Mouse (Mus musculus): ENCODE results near the gene Dgki.

The Dgki gene

DNA sequence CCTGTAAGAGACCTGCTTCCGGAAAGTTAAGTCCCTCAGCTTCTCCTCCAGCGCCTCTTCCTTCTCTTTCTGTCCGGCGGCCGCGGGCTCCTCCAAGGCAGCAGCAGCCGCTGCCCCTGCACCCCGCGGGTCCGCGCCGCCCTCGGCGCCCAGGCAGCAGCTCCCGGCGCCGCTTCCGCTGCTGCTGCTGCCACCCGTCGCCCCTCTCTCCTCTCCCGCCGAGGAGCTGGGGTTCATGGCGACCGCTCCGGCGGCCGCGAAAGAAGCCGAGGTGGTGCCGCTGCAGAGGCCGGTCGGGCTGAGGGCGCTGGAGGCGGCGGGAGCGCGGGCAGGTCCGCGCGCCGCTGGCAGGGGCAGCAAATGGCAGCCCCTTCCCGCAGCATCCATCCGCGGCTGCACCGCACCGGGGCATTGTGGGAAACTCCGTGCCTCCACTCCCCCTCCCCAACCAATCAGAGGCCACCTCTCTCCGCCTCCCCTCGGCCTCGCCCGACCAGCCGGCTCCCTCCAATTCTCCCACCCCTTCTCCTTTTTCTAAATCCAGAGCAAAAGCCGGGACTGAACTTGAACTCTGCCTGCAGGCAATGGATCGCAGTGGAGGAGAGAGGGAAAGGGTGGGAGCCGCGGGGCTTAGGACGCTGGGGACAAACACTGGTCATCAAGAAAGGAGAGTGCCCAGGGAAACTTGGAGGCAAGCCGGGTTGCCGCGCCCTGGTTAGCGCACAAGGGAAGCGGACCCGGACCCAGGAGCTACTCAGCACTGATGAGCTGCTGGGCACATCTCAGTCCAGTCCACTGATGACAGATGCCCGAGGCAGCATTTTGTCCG is at the start of gene Dgki:
Gene Dgki, minus strand, starts transcription at position 623 of the 829 bp plus-strand sequence.
- DNase-seq (ENCODE audit: extremely low spot score, low spot score), result peak; percentile 76

DNA sequence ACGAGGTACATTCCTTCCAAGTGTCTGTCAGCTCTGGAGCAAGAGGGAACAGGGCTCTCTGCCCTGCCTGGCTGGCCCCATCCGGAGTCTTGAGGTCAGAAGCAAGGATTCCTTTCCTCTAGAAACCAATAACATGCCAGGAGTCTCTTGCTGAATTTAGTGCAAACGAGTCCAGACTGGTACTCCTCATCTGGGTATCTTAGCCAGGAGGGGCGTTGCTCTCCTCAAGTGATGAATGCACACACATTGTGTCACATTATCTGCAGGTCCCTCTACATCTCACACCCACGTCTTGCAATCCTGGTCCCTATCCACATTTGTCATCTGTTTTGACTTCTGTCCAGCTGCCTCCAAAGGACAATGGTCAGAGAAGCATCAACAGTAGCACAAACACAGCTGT is 47.6 kb upstream of the Dgki start:
- no peak for DNase-seq (ENCODE audit: extremely low spot score, low spot score)

DNA sequence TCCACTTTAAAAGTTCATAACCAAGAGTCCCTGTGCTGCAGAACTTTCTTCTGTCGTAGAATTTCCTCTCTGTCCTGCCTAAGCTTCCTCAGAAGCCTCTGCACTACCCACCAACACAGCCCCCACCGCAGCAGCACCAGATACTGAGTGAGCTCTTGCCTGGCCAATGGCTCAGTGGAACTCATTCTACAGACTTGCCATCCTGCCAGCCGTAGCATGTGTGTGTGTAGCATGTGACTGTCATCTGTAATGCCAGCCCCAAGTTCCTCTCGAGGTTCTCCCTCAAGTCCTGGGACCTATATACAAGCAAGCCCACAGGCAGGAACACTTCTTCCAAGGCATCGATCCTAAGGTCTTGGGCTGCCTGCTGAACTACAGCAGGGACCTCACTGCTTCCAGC is 38.1 kb upstream of the Dgki start:
- DNase-seq (ENCODE audit: extremely low spot score, low spot score), result no peak

DNA sequence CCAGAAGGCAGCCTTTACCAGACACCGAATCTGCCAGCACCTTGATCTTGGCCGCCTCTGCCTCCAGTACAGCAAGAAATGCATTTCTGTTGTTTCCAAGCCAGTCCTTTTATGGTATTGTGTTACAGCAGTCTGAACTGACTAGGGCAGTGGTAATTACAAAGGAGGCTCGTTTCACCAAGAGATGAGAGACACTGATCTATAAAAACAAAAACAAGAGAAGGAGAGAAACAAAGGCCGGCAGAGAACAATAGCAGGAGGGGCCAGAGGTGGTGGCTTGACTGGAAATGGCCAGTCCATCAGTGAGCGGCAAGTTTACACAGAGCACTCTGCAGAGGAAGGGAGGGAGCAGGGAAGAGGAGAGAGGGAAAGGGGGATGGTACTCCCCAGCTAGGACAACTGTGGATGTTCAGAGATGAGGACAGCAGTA is 36.9 kb upstream of the Dgki start:
- no peak for DNase-seq (ENCODE audit: extremely low spot score, low spot score)

DNA sequence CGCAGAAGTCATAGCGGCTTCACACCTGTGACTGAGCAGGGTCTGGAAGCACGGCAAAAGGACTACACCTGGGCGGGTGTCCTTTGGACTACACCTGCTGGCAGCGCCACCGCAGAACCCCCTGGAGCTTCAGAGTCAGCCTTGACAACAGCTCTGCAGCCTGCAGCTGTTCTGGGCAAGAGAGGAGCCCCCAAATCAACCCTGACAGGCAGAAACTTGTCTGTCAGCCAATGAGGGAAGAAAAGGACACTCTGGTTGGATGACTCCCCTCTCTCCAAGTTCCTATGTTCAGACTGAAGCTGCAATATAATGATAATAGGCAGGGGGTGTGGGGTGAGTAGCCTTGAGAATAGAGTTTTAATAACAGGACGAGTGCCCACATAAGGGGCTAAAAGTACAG is 36.4 kb upstream of the Dgki start:
- no peak for DNase-seq (ENCODE audit: extremely low spot score, low spot score)

DNA sequence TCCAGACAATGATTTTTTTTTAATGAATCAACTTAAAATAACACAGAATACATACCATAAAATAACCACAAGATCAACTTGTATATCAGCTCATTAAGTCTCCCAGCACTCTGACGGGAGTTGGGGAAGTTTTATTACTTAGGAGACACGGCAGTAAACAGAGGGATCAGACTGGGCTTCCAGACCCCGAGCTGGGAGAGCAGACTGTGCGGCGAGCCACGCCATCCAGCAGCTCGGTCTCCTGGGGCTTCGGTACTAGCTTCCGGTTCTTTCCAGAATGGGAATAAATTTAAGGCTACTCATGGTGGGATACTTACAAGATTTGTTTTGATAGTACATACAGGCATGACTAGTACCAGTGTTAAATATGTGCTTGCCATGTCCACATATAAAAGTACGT is 32.9 kb upstream of the Dgki start:
- DNase-seq (ENCODE audit: extremely low spot score, low spot score), result no peak

DNA sequence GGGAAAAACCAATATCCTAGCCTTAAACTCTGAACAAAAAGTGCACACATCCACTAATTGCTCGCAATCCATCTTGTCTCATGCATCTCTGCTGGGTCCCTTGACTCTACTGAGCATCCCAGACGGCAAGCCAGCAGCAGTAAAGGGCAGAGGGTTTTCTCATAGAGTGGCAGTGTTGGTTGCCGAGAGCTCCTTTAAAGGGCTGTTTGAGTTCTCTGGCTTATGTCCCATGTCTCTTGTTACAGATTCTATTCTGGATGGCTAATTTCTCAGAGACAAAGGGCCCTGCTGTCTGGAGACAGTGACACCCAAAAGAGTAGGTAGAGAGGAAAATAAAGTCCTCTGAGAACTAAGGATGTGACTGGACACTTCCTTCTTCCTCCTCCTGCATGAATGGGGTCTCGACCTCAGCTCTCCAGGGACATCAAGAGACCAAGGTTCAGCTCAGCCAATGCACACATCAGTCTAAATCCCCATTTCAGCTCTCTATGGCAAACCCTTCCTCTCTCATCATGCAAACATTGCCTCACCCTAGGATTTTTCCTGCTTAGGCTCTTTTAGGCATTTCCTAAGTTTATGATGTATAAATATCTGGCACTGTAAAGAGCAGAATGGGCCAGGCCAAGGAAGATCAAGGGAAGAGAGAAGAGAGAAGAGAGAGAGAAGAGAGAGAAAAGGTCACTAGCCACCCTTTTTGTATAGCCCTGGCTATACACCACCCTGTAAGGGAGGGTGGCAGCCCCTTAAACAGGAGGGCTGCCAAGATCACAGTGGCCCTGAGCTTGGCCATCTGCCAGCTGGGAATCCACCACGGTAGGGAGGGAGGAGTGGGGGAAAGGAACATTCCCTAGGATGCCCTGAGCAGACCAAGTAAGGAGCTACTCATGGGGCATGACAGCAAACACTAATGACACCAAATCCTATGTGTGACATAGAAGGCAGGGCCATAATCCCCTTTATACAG is 30.2 kb upstream of the Dgki start:
- no peak for DNase-seq (ENCODE audit: extremely low spot score, low spot score)

DNA sequence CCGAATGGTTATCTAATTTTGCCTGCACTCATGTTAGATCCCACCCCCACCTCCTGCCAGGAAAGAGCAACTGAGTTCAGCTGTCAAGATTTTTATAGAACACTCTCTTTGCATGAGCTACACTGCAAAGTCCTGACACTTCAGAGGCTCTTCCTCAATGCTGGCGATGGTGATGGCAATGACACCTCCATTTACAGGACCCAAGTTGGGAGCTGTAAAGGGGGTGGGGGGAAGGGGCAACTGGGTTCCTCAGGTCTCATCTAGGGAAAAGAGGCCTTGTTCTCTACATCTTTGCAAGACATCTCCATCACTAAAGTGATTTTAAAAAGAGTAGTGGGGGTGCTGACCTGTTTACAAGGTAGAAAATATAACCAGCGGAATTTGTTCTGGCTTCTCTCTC is 29.4 kb upstream of the Dgki start:
- no peak for DNase-seq (ENCODE audit: extremely low spot score, low spot score)

DNA sequence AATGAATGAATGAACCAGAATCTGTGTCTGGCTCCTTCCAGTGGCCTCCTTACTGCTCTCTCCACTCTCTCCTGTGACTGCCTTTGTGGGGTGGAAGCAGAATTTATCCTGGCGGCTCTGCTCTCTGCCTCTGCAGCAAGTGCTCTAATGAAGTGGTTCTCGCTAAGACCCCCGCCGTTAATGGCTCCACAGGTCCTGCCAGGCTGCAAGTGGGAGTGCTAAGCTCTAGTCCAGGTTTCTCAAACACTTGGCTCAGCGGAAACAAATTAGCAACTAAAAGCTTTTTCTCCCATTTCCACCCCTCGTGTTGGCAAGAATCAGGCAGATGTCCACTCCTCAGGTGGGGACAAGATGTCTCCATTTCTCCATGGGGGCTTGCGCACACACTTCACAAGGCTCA is 28.7 kb upstream of the Dgki start:
- DNase-seq (ENCODE audit: extremely low spot score, low spot score), result no peak

DNA sequence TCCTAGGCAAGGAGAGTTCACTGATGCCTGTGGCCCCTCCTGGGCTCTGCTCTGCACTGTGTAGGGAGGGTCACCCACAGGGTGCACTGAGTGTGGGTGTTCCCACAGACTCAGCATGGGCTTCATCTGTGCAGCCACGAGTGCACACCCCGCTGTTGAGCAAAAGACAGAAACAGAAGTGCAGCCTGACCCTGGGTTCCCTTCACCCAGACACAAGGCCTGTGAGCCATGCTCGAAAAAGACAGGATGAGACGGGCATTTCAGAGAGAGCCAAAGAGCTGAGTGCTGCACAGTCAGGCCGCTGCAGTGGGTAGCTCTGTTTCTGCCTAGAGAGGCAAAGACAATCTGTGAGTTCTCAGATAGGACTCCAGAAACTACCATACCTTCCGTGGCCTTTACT is 27.5 kb upstream of the Dgki start:
- DNase-seq (ENCODE audit: extremely low spot score, low spot score), result no peak

DNA sequence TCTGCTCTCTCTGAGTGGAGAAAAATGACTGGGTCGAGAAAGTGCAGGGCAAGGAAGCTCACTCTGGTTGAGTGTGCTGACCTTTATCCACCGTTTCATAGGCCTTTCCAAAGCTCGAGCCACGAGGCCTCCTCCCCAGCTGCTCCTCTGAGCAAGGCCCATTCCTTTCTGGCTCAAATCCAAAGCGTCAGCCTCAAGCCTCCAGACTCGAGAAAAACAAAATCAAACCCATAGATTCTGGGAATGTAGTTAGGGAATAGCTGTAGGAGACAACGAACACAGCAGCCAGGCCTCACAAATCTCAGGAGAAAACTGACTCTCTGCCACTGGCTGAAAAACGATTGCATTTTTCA is 26.6 kb upstream of the Dgki start:
- no peak for DNase-seq (ENCODE audit: extremely low spot score, low spot score)

DNA sequence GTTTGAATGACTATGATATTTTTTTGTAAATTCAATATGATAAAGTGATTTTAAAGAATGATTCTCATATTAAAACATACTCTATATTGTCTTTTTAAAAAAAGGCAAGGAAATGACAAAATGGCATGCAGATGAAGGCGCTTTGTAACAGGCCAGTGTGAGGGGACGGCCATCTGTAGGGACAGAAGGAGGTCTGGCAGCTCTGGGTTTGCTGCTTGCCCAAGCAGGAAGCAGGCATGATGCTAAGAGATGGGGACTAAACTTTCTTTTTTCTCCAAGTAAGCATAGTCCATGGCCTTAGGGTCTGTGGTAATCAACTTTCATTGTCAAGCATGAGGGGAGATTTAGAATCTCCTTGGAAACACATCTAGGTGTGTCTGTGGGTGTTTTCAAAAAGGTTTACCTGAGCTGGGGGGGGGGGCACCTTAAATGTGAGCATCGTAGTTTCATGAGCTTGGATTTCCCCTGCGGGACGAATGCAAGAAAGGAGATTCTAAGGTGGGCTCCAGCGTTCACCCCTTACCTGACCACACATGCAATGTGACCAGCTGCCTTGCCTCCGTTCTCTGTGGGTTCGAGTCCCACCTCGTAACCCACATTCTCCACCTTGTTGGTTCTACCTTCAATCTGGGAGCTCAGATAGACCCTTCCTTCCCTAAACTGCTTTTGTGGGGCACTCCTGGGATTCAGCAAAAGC is 26.1 kb upstream of the Dgki start:
- no peak for DNase-seq (ENCODE audit: extremely low spot score, low spot score)

DNA sequence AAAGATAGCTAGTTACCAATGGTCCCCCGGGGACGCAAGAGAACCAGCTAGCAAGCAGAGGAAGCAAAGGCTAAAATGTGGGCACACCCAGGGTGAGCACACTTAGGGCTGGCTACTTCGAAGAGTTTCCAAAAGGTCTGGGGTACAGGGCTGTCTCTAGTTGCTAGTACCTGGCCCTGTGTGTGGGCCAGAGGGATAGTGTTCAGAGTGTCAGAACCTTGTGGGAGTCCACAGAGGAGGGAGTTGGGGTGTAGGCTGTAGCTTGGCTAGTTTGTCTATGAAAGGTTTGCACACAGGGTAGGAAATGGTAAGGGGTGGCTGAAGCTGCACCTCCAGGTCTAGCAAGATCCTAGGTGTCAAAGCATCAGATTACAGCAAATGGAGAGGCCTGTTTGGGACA is 25.1 kb upstream of the Dgki start:
- DNase-seq (ENCODE audit: extremely low spot score, low spot score), result no peak

DNA sequence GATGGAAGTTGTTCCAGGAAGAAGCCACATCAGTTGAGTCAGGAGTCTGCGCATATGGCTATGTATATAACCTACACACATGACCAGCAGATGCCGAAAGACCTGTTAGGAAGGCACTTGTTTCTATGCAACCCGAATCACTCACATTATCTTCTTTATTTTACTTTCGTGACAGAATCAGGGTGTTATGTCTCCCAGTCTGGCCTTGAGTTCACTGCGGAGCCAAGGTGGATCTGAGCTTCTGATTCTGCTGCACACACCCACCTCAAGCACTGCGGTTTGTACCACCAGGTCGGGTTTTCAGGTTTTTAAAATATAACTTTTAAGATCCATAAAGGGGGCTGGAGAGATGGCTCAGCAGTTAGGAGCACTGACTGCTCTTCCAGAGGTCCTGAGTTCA is 22.7 kb upstream of the Dgki start:
- no peak for DNase-seq (ENCODE audit: extremely low spot score, low spot score)

DNA sequence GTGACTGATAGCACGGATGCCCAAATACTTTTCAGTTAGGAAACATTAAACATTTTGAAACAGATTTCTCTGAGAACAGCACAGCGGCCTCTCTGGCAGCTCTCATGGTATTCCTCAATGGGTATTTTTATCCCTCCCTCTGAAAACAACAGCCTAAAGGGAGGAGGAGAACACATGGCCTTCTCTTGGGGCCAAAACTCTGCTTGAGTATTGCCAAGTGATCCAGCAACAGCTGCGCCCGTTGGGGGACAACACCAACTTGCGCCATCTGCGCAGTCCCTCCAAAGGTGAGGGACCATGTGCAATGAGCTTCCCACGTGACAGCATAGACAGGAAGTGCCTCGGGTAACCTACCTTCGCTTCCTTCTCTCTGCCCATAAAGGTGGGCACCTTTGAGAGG is 22.1 kb upstream of the Dgki start:
- DNase-seq (ENCODE audit: extremely low spot score, low spot score), result no peak

DNA sequence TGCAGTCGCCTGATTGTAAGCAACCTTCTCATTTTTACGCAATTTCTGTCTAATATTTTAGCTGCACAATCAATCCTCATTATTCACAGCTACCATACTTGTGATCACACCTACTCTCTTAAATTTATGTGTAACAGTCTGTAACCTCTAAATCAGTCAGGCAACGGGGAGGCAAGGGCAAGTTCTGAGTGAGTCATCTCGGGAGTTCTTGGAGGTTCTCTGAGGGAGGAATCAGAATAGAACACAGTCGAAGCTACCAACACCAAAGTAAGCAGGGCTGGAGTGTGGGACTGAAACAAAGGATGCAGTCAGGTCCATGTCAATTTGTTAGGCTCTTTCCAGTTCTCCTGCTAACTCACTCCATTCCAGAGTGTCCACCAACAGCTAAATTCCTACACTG is 17.9 kb upstream of the Dgki start:
- DNase-seq (ENCODE audit: extremely low spot score, low spot score), result no peak

DNA sequence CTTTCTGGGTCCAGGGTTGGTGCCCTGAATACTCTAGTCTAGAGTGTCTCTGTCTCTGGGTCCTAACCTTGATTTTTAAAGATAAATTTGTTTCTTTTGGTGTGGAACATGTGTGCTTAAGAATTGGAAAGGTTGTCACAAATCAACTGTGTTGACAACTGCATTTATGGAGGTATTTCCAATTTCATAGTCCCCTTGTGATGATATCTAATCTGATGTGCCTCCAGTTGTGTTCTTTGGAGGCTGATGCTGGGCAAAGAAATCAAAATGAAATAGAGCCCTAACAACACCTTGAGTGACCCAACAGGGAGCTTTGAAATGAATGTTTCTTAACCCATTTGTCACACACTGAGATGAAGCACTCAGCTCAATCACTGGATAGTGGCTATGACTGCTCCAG is 15.5 kb upstream of the Dgki start:
- DNase-seq (ENCODE audit: extremely low spot score, low spot score), result no peak

DNA sequence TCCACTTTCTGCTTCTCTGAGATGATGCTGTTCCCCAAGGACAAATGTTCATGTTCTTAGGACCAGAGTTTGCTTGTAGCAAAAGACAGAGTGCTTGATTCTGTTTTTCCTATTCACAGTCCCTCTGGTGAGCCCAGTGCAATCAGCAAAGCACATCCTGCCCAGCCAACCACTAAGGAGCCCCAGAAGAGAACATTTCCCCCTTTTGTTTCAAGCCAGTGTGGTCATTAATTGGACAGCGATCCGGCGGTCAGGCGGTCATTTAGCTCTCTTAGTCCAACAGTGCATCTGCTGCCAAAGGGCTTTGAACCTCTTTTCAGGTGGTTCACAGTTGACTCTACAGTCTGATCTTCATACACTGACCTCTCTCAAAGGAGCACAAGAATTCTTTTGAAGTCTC is 10.6 kb upstream of the Dgki start:
- DNase-seq (ENCODE audit: extremely low spot score, low spot score), result no peak

DNA sequence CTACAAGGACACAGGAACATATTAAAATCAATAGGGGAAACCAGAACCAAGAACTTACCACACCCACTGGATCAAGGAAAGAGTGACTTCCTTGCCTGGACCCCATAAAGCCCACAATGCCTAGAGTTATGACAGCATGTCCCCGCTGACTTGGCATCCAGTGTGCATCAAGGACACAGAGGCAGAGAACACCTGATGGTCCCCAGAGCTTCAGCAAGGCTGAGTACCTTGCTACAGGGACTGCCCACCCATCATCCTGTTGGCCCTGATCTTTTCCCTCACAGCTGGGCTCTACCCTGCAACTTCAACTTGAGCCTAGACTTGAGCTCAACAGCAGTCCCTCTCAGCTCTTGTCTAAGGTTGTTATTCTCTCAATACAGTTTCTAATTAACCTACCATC is 6.6 kb upstream of the Dgki start:
- DNase-seq (ENCODE audit: extremely low spot score, low spot score), result no peak

DNA sequence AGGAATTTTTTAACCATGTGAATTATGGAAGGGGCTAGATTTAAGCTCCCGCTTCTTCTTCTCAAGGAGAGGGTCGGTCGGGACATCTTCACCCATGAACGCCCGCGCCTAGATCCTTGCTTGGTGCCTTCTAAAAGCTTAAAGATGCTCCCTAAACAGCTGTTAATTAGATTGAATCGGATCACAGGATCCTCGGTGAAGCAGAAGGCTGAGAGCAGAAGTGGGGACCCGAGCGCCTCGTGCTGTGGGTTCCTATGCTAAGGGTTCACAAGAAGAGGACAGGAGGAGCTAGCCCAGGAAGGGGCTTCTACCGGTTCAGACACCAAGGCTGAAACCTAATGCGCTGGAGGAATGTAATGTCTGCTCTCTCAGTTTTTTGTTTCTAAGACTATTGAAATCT is 508 bp upstream of the Dgki start:
- DNase-seq (ENCODE audit: extremely low spot score, low spot score), result peak; percentile 32

DNA sequence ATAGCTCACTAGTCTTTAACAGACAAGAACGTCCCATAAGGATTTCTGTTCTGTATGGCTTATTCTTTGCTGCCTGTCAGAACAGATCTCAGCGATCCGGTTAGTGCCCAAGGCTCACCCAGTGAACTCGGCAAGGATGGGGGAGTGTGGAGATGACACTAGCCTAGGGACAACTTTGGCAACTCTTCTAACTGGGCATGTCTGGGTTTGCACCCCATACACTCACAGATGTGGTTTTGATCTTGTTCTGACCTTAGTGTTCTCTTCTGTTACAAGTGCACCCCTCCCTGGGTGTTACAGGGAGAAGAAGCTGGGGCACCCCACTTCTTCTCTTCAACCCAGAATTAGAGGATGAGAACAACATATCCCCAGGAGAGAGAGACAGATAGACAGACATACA is 1.0 kb downstream of the Dgki start:
- peak; percentile 20 for DNase-seq (ENCODE audit: extremely low spot score, low spot score)
